Mouse (Mus musculus): ENCODE results near the gene Srsf12. TPM values are rescaled to one million over a fixed set of nuclear protein-coding genes. Genes with fewer than 3 reads are reported as not detected.

Srsf12 gene
- polyA plus RNA-seq, 1 experiment from 2014 or later, result 6.2 TPM

GRCm38 (mm10) chr4:33254706-33255105, 45.9 kb downstream of the Srsf12 start:
- WGBS, result 80% methylated on average over 4 of the region's 4 CpGs
- Histone ChIP-seq H3K4me1 (replicated peaks) (no peaks in the 10 kb centered on the region), H3K9me3 (no peaks in the 10 kb centered on the region), H3K27ac (no peak overlapping the region), H3K4me2 (replicated peaks) (no peak overlapping the region), H3K4me3 (replicated peaks) (no peak overlapping the region), H3K36me3 (no peaks in the 10 kb centered on the region), H3K9ac (no peak overlapping the region), H3K27me3 (replicated peaks) (no peaks in the 10 kb centered on the region)
- ATAC-seq, result no peak

- no peaks in the 10 kb centered on the region for H3K36me3 ChIP-seq
- H3K27ac ChIP-seq, result no peak overlapping the region
- H3K9me3 ChIP-seq, result no peaks in the 10 kb centered on the region
- peaks cover 5% of the 10 kb centered on the region; the same call in 1 of the 2 replicates for H3K4me1 ChIP-seq (replicated peaks)
- H3K9ac ChIP-seq, result no peak overlapping the region
- ATAC-seq, result no peak
- 53% methylated on average over 11 of the region's 11 CpGs for WGBS
- no peak overlapping the region for H3K4me2 ChIP-seq (replicated peaks)
- no peaks in the 10 kb centered on the region for H3K27me3 ChIP-seq (replicated peaks)
- H3K4me3 ChIP-seq (replicated peaks), result no peak overlapping the region
Measured at GRCm38 (mm10) chr4:33257263-33257964, 48.6 kb downstream of the Srsf12 start.

- H3K27me3 ChIP-seq (replicated peaks), result no peaks in the 10 kb centered on the region
- no peak overlapping the region for H3K4me3 ChIP-seq (replicated peaks)
- H3K36me3 ChIP-seq, result no peaks in the 10 kb centered on the region
- H3K27ac ChIP-seq, result no peak overlapping the region
- no peak overlapping the region for H3K4me2 ChIP-seq (replicated peaks)
- no peaks in the 10 kb centered on the region for H3K9me3 ChIP-seq
- H3K4me1 ChIP-seq (replicated peaks), result peaks cover 5% of the 10 kb centered on the region; the same call in 1 of the 2 replicates
- H3K9ac ChIP-seq, result no peak overlapping the region
- no peak for ATAC-seq
Measured at GRCm38 (mm10) chr4:33260311-33260710, 51.5 kb downstream of the Srsf12 start.

GRCm38 (mm10) chr4:33261311-33261753, 52.5 kb downstream of the Srsf12 start:
- H3K4me3 ChIP-seq (replicated peaks), result no peak overlapping the region
- H3K27me3 ChIP-seq (replicated peaks), result no peaks in the 10 kb centered on the region
- peak overlapping the region; percentile 4; the same call in 1 of the 2 replicates for H3K4me2 ChIP-seq (replicated peaks)
- ATAC-seq, result peak; percentile 92
- H3K9me3 ChIP-seq, result no peaks in the 10 kb centered on the region
- no peaks in the 10 kb centered on the region for H3K36me3 ChIP-seq
- WGBS, result 40% methylated on average over 7 of the region's 7 CpGs
- H3K27ac ChIP-seq, result peak overlapping the region; percentile 36; the same call in 1 of the 2 replicates
- H3K4me1 ChIP-seq (replicated peaks), result peaks cover 5% of the 10 kb centered on the region; the same call in 1 of the 2 replicates
- H3K9ac ChIP-seq, result no peak overlapping the region

- H3K4me1 ChIP-seq (replicated peaks), result peaks cover 5% of the 10 kb centered on the region; the same call in 1 of the 2 replicates
- H3K27ac ChIP-seq, result no peak overlapping the region
- H3K9me3 ChIP-seq, result no peaks in the 10 kb centered on the region
- H3K36me3 ChIP-seq, result no peaks in the 10 kb centered on the region
- H3K4me3 ChIP-seq (replicated peaks), result no peak overlapping the region
- WGBS, result 81% methylated on average over 1 of the region's 1 CpGs
- no peak overlapping the region for H3K4me2 ChIP-seq (replicated peaks)
- ATAC-seq, result no peak
- H3K9ac ChIP-seq, result no peak overlapping the region
- no peaks in the 10 kb centered on the region for H3K27me3 ChIP-seq (replicated peaks)
Measured at GRCm38 (mm10) chr4:33262897-33263296, 54.1 kb downstream of the Srsf12 start.

- no peak for ATAC-seq
- Histone ChIP-seq H3K27me3 (replicated peaks) (no peaks in the 10 kb centered on the region), H3K27ac (no peak overlapping the region), H3K9me3 (no peaks in the 10 kb centered on the region), H3K4me1 (replicated peaks) (peaks cover 5% of the 10 kb centered on the region; the same call in 1 of the 2 replicates), H3K9ac (no peak overlapping the region), H3K4me3 (replicated peaks) (no peak overlapping the region), H3K36me3 (no peaks in the 10 kb centered on the region), H3K4me2 (replicated peaks) (no peak overlapping the region)
- 84% methylated on average over 11 of the region's 11 CpGs for WGBS
Measured at GRCm38 (mm10) chr4:33264979-33265726, 56.4 kb downstream of the Srsf12 start.

GRCm38 (mm10) chr4:33270386-33271314, 61.9 kb downstream of the Srsf12 start:
- no peak overlapping the region for H3K4me3 ChIP-seq (replicated peaks)
- no peak overlapping the region for H3K27ac ChIP-seq
- ATAC-seq, result no peak
- H3K4me2 ChIP-seq (replicated peaks), result no peak overlapping the region
- WGBS, result 81% methylated on average over 11 of the region's 11 CpGs
- no peaks in the 10 kb centered on the region for H3K27me3 ChIP-seq (replicated peaks)
- H3K4me1 ChIP-seq (replicated peaks), result no peaks in the 10 kb centered on the region
- no peaks in the 10 kb centered on the region for H3K9me3 ChIP-seq
- H3K36me3 ChIP-seq, result no peaks in the 10 kb centered on the region
- no peak overlapping the region for H3K9ac ChIP-seq

- Histone ChIP-seq H3K27me3 (replicated peaks) (no peaks in the 10 kb centered on the region), H3K36me3 (no peaks in the 10 kb centered on the region), H3K9ac (no peak overlapping the region), H3K9me3 (no peaks in the 10 kb centered on the region), H3K4me2 (replicated peaks) (no peak overlapping the region), H3K4me3 (replicated peaks) (no peak overlapping the region), H3K4me1 (replicated peaks) (no peaks in the 10 kb centered on the region), H3K27ac (no peak overlapping the region)
- no peak for ATAC-seq
- 50% methylated on average over 3 of the region's 3 CpGs for WGBS
Measured at GRCm38 (mm10) chr4:33273437-33273836, 64.6 kb downstream of the Srsf12 start.

GRCm38 (mm10) chr4:33281891-33282685, 73.3 kb downstream of the Srsf12 start:
- H3K9ac ChIP-seq, result no peak overlapping the region
- H3K9me3 ChIP-seq, result no peaks in the 10 kb centered on the region
- WGBS, result 77% methylated on average over 3 of the region's 3 CpGs
- no peak overlapping the region for H3K27ac ChIP-seq
- no peaks in the 10 kb centered on the region for H3K27me3 ChIP-seq (replicated peaks)
- H3K4me2 ChIP-seq (replicated peaks), result no peak overlapping the region
- H3K4me3 ChIP-seq (replicated peaks), result no peak overlapping the region
- no peaks in the 10 kb centered on the region for H3K4me1 ChIP-seq (replicated peaks)
- no peak for ATAC-seq
- no peaks in the 10 kb centered on the region for H3K36me3 ChIP-seq
